Mouse (Mus musculus): Measurements from ENCODE around the gene Rnase9.

DNA sequence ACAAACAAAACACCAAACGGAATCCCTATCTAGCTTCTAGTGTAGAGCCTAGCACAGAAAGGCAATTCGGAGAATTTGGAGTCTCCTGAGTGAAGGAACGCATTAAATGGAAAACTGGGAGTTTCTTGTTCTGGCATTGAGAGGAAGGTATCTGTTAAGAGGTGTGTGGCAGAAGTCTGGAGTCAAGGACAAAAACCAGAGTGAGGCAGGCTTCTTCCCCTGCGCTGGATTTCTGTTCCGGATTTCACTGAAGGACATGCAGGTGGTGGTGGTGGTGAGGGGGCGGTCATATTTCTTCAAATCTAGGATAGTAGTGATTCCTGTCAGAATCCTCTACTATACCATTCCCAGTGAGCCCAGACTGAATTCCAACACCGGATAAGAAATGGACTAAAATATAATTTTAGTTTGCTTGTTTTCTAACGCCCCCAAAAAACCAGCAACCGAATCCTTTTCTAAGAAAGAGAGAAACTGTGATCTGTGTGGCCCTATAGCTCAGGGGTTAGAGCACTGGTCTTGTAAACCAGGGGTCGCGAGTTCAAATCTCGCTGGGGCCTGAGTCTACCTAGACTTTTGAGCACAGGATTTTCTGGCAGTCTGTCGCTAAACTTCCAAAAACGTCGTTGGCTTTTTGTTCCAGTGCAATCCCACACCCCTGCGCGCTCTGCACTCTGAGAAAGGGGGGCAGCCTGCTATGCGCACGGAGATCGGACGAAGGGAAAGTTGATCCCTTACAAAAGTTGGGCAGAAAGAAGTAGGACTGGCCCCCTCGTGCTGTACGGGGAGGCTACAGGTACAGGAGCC, 46.7 kb upstream of the Rnase9 start:
- TF ChIP-seq POLR2A (IDR thresholded peaks at IDR 0.05; ENCODE audit: low read depth, low read length) (no peak), CTCF (IDR thresholded peaks at IDR 0.05; ENCODE audit: extremely low read depth, insufficient read depth, insufficient read length, insufficient replicate concordance) (no peak)

Data from spleen, adult 2 months (tissue).